Mouse (Mus musculus): ENCODE measurements at regions not wholly inside any gene's neighbourhood (a gene's known extent, or its start where the extent isn't known, plus 50 kb on each side); places are given as distances from the start of the nearest gene placed in this dataset.
A peak's percentile ranks its signal among the peaks of the same experiment; 100 is the strongest.

DNA sequence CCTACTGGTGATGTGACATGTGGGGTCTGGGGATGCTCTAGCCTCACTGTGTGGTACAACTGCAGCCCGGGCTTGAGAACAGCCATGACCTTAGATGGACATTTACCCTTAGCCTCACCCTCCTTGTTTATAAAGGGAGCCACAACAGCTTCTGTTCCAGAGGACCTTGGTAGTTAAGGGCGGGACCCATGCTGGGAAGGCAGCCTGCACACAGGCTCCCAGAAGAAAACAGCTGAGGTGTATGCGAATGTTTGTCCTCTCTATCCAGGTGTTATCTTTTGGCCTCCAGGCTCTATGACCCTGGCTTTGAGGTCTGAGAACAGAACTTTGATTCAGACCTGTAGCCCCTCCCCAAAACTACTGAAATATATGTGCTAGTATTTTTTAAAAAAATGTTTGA, 102.1 kb upstream of the Mki67 start:
- DNase-seq (ENCODE audit: low spot score), result no peak

DNA sequence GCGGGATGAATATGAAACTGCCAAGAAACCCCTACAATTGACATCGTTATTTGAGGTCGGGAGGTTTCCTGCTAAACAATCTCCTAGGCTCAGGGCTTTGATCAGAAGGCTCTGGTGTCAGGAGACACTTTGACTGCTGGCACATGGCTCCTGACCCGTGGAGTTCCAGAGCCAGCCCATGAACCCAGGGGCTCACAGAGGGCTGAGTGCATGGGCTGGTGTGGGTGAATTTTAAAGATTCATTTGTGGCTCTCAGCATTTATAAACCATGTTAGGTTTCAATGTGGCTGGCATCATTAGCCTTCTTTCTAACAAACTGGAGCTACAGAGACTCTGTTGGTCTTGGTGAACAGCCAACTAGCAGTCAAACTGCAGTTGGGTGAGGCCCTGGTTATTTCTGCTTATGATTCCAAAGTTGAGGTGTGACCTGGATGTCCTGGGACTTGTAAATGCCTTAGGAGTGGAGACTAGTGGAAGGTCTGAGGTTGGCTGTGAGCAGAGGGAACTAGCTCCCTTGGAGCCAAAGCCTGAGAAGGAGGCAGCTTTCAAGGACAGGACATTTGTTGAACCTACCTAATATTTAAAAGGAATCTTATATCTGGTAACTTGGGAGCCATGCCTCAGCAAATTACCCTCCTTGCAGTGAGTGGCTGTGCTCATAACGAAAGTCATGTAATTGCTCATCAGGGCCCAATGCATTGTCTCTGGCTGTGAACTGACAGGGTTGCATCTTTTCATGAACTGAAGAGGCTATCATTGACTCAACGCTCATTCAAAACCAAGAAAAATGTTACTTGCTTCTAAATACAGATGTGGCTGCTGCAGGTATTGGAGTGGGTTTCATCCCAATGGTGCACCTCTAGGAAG, 108.0 kb upstream of the Mki67 start:
- DNase-seq (ENCODE audit: low spot score), result no peak

DNA sequence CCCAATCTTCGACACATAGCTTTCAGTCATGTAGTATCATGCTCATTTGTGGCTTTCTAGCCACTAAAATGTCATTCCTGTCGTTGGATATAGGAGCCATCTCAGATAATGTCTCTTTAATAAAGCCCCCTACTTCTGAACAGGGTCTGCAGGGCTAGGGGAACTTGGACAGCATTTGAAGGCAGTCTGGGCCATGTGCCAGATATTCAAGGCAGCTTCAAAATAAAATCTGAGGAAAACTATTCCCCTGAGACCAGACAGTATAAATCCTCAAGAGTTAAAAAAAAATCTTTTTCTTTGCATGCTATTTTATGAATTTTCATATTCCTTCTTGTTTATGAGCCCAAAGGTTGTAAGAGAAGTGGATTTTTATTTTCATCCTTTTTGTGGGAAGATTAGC, 113.1 kb upstream of the Mki67 start:
- DNase-seq (ENCODE audit: low spot score), result no peak

DNA sequence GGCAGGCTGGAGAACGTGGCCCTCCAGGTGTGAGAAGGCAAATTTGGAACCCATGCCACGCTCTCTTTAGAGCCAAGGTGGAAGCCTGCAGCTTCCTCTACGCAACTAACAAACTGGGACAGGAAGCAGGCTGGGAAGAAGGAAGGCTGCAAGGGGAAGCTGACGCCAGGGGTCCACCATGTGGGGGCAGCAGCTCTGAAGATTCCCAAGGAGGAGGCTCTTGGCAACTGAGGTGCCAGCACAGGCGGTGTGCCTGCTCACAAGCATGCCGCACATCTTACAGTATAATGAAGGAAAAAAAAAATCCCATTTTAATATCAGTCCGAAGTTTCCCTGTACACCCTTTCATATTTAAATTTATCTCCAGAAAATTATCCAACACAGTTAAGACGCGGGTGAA, 117.3 kb upstream of the Mki67 start:
- no peak for DNase-seq (ENCODE audit: low spot score)

DNA sequence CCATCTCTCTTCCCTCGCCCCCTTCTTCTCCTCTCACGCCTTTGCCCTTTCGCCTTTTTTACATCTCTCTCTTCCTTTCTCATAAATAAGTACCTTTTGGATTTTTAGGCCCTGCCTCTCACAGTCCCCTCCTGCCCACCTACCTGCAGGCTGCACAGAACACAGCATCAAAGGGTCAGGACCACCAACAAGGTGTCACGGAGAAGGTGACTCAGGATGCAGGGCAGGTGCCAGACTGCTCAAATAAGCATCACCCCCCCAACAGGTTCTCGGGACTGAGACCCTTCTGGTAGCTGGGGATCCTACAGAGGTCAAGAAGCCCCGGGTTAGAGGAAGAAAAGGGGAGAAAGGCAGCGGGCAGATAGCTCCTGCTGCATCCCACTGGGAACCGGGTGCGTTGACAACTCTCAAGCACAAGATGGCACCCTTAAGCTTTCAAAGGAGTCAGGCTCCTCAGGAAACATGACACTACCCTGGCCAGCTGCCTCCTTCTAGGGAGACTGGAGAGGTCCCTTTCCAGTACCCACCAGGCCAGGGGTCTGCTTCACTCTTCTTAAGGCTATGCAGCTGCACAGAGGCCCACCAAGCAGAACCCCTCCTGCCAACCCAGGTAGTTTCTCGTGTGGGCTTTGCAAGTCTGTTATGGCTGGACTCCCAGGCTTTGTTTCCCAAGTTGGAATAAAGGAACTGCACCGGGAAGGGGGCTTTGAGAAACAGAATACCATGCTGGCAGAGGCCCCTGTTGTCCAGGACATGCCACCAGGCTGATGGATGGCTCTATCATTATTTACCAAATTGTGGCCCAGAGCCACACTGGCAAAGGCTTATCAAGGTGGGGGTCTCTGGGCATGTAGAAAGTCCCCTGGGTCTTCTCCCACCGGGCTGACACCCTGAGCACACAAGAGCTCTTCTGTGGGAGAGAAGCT, 120.9 kb upstream of the Mki67 start:
- peak; percentile 62 for DNase-seq (ENCODE audit: low spot score)

DNA sequence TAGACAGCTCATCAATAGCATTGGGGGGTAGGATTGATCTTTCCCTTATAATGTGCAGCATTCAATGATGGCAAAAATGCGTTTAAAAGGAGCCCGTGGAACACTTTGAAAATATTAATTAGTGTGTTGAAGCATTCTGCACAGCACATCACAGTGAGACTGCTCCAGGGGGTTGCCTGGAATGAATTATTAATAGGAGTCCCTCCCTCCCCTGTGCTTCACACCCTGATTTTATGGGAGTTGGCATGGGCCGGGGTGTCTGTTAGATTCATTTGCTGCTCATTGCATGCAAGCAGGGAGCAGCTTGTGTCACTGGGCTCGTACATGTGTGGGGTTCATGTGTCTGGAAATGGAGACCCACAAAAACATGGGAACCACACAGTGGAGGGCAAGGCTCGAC, 127.9 kb upstream of the Mki67 start:
- DNase-seq (ENCODE audit: low spot score), result no peak

DNA sequence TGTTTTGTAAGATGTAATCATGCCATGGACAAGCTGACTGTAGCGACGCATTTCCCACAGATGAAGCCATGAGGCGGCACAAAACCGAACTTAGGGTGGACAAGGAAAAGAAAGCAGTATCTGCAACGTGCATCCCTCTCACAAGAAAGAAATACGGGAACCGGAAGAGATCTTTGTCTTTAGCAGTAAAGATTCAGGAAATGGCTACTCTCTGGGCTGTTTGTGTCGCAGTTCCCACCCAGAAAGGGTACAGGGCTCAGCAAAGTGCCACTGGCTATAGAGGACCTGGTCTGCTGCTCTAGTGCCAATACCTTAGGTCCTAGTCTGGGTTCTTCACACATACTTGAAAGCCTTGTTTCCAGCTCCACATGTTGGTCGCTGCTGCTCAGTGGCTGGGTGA, 131.1 kb upstream of the Mki67 start:
- no peak for DNase-seq (ENCODE audit: low spot score)

DNA sequence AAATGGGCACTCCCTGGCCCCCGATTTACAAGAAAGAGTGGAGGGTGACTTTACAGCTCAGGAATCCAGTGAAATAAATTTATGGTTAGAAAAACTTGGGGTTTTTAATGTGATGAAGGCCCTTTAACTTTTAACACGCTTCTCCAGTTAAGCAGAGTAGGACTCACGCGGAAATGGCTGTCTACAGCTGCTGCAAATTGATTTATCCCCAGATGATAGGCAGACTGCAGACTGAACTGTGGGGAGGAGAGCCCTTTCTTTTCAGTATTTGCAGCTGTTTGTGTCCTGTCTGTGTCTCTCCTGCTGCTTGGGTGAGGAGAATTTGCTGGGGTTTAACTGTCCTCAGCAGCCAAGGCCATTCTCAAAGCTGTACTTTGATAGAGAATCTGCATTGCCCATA, 132.0 kb upstream of the Mki67 start:
- DNase-seq (ENCODE audit: low spot score), result no peak

DNA sequence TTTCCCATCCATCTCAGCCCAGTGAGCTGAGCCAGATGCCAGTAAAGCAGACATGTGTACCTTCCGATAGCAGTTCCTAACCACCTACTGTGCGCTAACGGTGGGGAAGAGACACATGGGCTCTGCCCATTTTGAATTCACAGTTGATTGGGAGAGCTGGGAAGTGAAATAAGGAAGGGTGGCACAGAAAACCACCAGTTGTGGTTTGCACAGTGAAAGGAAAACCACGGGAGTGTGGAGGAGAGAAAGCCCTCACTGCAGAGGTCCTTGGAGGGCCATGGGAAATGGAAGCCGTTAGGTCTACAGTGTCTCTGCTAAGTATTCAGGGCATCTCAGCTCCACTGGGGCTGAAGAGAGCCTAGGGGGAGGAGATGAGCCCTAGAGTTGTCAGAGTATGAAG, 132.7 kb upstream of the Mki67 start:
- no peak for DNase-seq (ENCODE audit: low spot score)

DNA sequence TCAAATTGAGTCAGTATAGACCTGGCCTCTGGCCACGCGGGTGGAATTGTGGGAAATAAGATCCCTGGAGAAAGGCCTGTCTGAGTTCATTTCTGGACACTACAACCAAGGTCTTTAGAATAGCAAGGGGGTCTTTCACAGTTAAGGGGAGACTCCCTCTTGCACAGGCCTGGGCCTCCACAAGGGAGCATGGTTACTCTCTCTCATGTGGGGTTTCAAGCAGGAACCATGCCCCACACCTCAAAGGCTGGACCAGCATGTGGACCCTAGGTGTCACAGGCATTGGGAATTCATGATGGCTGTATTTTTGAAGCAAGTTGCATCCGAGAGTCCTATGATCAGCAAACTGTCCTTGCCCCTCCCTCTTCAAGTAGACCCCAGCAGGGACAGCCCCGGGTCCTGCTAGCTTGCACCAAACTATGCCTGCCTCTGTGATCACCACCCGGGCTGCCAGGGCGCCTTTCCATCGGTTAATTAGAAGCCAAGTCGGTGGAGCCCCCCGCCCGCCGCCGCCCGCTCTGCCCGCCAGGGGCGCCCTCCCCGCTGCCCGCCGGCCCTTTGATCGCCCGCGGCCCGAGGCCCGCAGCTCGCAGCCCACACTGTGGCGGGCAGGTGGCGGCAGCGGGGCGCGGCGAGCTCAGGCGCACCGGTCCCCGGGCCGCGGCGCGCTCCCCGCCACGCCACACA, 137.1 kb upstream of the Mki67 start:
- no peak for DNase-seq (ENCODE audit: low spot score)

DNA sequence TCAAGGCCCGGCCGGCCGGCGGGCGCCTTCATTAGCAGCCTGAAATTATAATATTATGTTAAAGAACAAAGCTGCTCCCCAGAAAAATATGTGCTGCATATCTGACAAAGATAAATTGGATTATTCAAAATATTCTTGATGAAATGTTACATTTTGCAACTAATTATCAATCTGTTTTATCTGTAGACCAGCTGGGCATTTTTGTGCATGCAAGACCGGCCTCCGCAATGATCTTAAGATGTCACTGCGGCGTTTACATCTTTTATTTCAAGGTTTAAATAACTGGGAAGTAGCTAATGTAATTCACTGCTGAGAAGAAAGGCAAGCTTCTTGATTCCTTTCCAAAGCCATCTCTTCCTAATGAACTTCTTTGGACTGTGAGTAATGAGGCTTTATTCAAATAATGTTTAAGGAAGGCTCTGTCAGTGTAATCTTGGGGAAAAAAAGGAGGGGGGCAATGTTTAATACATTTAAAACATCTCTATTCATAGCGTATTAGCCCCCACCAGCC, 137.7 kb upstream of the Mki67 start:
- DNase-seq (ENCODE audit: low spot score), result no peak

DNA sequence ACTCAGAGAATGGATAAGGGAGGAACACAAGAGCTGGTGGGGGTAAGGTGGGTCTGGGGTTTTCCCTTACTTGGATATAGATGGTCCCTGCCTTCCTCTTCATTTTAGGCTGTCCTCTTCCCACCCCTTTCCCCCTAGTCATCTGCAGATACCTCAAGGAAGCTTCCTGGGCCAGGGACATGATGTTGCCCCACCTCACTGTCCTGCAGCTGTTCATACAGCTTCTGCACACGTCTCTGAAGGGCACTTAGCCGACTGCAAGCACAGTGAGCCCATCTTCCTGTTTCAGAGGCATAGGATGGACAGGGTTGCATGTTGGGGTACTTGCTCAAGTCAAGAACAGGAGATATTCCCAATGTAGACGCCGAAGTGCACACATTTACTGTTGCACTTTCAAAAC, 144.1 kb upstream of the Mki67 start:
- no peak for DNase-seq (ENCODE audit: low spot score)

DNA sequence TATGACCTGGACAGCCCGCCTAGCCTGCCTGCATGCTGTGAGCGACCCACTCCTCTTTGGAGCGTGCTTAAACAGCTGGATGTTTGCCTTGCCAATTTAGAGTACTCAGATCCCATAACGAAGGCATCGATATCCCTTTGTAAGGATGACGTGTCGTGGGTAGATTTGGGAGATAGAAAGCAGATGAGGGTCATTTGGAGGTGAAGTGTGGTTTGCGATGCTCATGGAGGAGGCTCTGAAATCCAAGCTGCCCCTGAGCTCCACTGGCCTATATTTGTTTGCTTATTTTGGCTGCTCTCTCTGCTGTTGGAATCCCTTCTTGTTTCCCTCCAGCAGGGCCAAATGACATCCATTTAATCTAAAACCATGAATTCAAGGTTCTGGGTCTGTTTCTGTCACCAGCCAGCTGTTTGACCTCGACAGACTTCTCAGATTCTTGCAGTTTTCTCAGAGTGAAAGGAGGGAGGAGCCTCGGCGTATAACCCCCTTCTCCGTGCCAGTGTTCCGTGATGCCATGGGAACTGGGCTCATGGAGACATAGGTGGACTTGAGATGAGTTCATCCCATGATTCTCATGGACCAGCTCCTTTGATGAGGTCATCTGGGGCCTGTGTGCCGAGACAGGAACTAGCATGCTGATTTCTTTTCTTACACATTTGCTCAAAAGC, 144.7 kb upstream of the Mki67 start:
- DNase-seq (ENCODE audit: low spot score), result no peak

DNA sequence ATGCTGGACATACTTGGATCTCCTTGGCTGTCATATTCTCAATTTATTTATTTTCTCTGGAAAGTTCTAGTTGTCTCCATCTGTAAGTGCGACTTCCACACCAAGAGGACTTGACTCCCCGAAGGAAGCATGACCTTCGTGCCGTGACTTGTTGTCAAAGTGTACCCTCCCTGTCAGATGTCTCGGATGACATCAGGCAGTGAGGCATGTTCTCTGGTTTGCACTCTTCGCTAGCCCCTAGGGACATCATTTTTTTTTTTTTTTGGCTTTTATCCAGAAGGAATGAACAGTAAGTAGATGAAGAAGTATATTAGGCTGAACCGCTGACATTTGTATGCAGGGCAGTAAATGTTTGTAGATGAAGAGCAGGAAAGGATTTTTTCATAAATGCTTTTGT, 145.2 kb upstream of the Mki67 start:
- no peak for DNase-seq (ENCODE audit: low spot score)

DNA sequence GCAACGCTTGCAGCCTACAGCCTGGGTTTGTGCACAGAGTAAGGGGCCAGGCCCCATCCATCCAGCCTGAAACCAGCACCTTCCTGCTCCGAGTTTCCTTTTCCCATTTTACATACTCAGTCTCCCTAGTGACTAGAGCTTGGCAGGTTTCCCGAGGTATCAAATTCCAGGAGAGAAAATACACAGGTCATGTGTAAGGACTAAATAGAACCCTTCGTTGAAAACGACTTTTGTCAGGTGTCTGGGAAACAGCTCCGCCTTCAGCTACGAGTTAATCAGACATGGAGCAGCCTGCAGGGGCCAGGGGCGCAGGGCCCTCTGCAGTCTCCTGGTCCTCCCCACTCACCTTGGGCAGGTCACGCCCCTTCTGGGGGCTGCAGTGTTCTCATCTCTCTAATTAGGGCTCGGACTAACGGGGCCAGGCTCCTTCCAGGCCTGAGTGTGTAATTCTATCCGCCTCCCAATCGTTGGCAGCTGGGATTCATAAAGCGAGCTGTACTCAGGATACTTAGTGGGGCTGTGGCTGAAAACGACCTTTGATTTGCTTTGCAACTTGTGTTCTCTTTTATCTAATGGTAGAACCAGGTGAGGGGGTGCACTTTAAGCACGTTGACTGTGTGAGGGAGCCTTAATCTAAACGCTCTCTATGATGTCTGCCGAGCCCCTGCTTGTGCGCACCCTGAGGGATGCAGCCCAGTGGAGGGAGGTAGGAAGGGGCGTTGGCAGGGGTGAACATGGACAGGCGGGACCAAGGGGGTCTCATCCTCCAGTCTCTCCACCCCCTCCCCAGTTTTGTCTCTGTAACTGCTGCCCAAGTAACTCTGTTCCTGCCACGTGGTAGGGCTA, 147.6 kb upstream of the Mki67 start:
- DNase-seq (ENCODE audit: low spot score), result no peak

DNA sequence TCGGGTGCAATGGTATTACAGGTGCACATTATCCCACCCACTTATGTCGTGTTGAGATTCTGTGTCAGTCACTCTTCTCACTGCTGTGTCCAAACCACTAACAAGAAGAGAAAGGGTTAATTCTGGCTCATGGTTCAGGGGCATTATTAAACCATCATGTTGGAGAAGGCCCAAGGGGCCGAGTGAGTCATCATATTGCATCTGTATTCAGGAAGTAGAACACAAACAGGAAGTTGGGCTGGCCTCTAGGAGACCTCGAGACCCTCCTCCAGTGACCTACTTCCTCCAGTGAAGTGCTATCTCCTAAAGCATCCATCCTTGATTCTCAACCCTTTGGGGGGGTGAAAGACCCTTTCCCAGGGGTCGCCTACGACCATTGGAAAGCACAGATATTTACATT, 154.8 kb upstream of the Mki67 start:
- no peak for DNase-seq (ENCODE audit: low spot score)

DNA sequence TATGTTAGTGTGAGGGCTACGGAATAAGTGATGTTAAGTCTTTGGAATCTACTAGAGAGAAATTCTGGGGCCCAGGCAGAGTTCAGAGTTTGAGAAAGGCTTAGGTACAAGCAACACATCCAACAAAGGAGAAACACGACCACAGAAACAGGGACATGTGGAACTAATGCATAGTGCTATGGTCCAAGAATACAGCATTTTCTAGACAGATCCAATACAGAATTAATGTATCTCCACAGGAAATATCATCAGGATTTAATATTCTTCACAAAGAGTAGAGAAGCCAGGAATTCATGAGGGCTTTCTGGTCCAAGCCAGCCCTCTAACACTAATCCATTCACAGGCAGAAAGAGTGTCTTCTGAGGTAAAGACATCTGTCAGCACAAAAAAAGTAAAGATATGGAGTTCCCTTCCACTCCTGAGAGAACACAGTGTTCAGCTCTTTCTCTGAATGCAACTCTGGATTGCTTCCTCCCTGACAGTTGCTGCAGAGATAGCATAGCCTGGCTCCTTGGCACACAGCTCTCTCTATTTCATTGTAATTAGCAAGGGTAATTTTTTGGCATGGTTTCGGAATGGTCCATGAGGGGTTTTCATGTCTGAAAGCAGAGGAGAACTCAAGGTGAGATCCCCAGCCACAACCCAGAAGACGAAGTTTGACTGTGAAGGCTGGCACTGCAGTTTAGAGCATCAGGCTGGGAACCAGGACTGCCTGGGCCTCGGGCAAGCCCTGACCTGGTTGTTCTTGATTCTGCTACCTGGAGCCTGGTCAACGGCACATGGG, 161.1 kb upstream of the Mki67 start:
- DNase-seq (ENCODE audit: low spot score), result no peak

DNA sequence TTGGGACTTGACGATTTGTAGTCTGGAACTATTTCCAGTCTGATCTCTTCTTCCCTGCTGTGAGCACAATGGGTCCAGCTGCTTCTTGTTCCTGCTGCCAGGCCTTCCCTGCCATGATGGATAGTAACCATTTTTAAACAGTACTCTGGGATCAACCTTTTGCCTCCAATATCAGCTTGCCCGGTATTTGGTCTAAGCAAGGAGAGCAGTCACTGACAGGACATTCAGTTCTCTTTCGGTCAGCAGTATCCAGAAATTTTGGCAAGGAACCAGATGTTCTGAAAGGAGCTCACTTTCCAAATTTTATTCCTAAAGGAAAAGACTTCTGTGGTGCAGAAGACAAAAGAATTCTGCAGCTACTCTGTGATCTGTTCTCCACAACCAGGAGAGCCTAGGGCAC, 162.6 kb upstream of the Mki67 start:
- peak; percentile 15 for DNase-seq (ENCODE audit: low spot score)

DNA sequence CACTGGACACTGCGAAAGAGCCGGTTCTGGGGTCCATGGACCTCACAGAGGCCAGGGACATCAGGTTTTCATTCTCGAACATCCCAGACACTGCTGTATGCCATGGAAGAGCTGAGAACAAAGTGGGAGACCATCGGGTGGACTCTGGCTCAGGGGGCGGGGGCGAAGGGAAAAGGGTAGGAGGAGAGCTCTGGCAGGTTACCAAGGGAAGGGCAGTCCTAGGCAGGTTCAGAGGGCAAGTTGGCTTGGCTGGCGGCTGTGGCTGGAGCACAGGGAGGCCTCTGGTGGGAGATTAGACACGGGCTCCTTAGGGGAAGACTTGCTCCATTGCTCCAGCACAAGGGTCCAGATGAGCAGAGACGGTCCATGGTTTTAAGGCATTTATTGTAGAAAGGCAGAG, 164.3 kb upstream of the Mki67 start:
- no peak for DNase-seq (ENCODE audit: low spot score)

DNA sequence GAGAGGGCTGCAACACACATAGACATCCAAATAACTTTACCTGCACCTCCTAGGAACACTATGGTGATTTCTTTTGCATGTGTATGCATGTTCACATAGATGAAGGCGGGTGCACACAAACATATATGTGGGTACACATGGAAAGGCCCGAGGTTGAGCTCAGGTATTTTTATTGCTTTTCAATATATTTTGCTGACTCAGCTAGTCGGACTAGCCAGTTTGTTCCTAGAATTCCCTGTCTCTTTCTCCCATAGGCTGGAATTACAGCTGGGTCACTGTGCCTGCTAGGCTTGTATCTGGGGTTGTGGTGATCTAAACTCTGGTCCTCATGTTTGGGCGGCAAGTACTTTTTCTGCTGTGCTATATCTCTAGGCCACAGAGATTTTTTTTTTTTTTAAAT, 166.1 kb upstream of the Mki67 start:
- no peak for DNase-seq (ENCODE audit: low spot score)
